Mouse (Mus musculus): ENCODE data around the gene Bsn. TPM values are rescaled to one million over a fixed set of nuclear protein-coding genes. Genes with fewer than 3 reads are reported as not detected.
"Not testable (repeated sequence)": the region's sequence is repeated elsewhere in the genome, so short reads cannot be mapped to it uniquely, and the experiment has no call there.

Bsn gene
- polyA plus RNA-seq, 1 experiment from 2014 or later: 2.5 TPM

DNA sequence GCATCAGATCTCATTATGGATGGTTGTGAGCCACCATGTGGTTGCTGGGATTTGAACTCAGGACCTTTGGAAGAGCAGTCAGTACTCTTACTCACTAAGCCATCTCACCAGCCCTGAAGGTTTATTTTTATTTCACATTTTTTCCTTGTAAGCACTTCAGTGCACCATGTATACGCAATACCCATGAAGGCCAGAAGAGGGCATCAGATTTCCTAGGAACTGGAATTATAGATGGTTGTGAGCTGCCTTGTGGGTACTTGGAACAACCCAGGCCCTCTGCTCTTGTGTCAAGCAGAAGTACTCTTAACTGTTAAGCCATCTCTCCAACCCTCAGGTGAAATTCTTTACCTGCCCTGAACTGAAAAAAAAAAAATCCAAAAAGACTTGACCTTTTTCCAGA, 54.0 kb downstream of the Bsn start:
- DNase-seq: no peak

DNA sequence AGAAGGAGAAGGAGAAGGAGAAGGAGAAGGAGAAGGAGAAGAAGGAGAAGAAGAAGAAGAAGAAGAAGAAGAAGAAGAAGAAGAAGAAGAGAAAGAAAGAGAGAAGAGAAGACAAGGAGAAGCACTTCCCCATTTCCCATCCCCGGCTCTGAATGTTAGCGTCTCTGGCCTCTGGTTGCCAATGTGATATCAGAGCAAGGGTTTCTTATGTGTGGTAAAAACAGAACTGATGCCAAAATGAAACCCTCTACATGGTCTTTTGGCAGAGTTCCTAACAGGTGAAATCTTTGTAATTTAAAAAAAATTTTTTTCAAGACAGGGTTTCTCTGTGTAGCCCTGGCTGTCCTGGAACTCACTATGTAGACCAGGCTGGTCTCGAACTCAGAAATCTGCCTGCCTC, 54.5 kb downstream of the Bsn start:
- not testable (repeated sequence) for H3K36me3 ChIP-seq; DNase-seq; H3K9ac ChIP-seq; H3K4me1 ChIP-seq (replicated peaks); H3K4me2 ChIP-seq; H3K4me3 ChIP-seq (replicated peaks); H3K9me3 ChIP-seq (replicated peaks); H3K27ac ChIP-seq; ATAC-seq (ENCODE audit: low read depth)
- H3K27me3 ChIP-seq: peaks cover 24% of the 10 kb centered on the region
- 59% methylated on average over 3 of the region's 3 CpGs for WGBS (ENCODE audit: insufficient replicate concordance)

More for the DNA sequence above, 54.0 kb downstream of the Bsn start:
- no peak overlapping the region for H3K9ac ChIP-seq
- WGBS (ENCODE audit: insufficient replicate concordance): 3% methylated on average over 1 of the region's 1 CpGs
- H3K4me2 ChIP-seq: no peak overlapping the region
- ATAC-seq (ENCODE audit: low read depth): no peak
- no peak overlapping the region for H3K4me3 ChIP-seq (replicated peaks)
- H3K36me3 ChIP-seq: no peaks in the 10 kb centered on the region
- H3K9me3 ChIP-seq (replicated peaks): no peaks in the 10 kb centered on the region
- no peaks in the 10 kb centered on the region for H3K4me1 ChIP-seq (replicated peaks)
- peaks cover 24% of the 10 kb centered on the region for H3K27me3 ChIP-seq
- H3K27ac ChIP-seq: no peak overlapping the region

DNA sequence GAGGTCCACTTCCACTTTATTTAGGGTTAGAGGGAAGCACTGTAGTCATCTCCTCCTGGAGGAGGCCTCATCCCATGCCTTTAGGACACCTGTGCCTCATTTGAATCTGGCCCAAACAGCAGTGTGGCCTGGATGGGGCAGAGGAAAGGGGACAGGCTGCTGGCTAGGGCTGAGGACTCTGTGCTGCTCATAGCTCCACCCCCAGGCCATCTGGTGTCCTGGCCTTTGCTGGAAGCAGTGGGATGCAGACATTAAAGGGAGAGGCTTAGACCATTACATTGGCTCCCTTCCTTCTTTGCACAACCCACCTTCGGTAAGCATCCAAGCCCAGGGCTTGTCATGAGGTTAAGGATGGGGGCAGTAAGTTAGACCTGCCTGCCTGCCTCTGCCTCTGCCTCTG, 56.7 kb downstream of the Bsn start:
- ATAC-seq (ENCODE audit: low read depth): no peak
- H3K36me3 ChIP-seq: no peaks in the 10 kb centered on the region
- H3K4me3 ChIP-seq (replicated peaks): no peak overlapping the region
- no peaks in the 10 kb centered on the region for H3K9me3 ChIP-seq (replicated peaks)
- no peak overlapping the region for H3K9ac ChIP-seq
- no peak overlapping the region for H3K4me2 ChIP-seq
- H3K4me1 ChIP-seq (replicated peaks): no peaks in the 10 kb centered on the region
- H3K27me3 ChIP-seq: peaks cover 23% of the 10 kb centered on the region
- H3K27ac ChIP-seq: no peak overlapping the region
- WGBS (ENCODE audit: insufficient replicate concordance): 45% methylated on average over 1 of the region's 1 CpGs
- DNase-seq: no peak

DNA sequence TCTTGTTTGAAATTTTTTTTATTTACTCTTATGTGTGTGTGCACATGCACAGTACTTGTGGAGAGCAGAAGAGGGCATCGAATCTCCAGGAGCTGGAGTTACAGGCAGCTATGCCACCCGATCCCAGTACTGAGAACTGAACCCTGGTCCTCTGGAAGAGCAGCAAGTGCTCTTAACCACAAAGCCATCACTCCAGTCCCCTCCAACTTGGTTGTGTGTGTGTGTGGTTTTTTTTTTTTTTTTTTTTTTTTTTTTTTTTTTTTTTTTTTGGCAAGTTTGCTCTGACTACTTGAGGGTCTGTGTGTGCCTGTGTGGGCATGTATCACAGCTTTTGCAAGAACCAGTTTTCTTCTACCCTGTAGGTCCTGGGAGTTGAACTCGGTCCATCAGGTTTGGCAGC, 57.8 kb downstream of the Bsn start:
- no peak overlapping the region for H3K27ac ChIP-seq
- H3K9ac ChIP-seq: no peak overlapping the region
- DNase-seq (no peak), ATAC-seq (ENCODE audit: low read depth) (no peak)
- H3K9me3 ChIP-seq (replicated peaks): no peaks in the 10 kb centered on the region
- 74% methylated on average over 3 of the region's 3 CpGs for WGBS (ENCODE audit: insufficient replicate concordance)
- H3K4me3 ChIP-seq (replicated peaks): no peak overlapping the region
- H3K4me1 ChIP-seq (replicated peaks): no peaks in the 10 kb centered on the region
- H3K27me3 ChIP-seq: peaks cover 22% of the 10 kb centered on the region
- no peak overlapping the region for H3K4me2 ChIP-seq
- no peaks in the 10 kb centered on the region for H3K36me3 ChIP-seq

DNA sequence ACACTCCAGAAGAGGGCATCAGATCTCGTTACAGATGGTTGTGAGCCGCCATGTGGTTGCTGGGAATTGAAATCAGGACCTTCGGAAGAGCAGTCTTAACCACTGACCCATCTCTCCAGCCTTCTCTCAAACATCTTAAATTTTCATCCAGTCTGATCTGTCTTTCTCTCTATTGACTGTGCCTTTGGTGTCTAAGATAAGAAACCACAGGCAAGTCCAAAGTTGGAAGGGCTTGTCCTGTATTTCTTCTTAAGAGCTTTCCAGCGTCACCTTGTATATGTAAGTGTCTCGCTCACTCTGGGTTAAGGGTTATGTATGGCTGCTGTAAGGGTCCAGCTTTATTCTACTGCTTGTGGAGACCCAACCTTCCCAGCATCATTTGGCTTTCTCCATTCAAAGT, 58.7 kb downstream of the Bsn start:
- Histone ChIP-seq H3K36me3 (no peaks in the 10 kb centered on the region), H3K4me3 (replicated peaks) (no peak overlapping the region), H3K27ac (no peak overlapping the region), H3K9ac (no peak overlapping the region), H3K27me3 (peaks cover 13% of the 10 kb centered on the region), H3K9me3 (replicated peaks) (no peaks in the 10 kb centered on the region), H3K4me2 (no peak overlapping the region), H3K4me1 (replicated peaks) (no peaks in the 10 kb centered on the region)
- WGBS (ENCODE audit: insufficient replicate concordance): 25% methylated on average over 5 of the region's 5 CpGs
- DNase-seq (no peak), ATAC-seq (ENCODE audit: low read depth) (no peak)

DNA sequence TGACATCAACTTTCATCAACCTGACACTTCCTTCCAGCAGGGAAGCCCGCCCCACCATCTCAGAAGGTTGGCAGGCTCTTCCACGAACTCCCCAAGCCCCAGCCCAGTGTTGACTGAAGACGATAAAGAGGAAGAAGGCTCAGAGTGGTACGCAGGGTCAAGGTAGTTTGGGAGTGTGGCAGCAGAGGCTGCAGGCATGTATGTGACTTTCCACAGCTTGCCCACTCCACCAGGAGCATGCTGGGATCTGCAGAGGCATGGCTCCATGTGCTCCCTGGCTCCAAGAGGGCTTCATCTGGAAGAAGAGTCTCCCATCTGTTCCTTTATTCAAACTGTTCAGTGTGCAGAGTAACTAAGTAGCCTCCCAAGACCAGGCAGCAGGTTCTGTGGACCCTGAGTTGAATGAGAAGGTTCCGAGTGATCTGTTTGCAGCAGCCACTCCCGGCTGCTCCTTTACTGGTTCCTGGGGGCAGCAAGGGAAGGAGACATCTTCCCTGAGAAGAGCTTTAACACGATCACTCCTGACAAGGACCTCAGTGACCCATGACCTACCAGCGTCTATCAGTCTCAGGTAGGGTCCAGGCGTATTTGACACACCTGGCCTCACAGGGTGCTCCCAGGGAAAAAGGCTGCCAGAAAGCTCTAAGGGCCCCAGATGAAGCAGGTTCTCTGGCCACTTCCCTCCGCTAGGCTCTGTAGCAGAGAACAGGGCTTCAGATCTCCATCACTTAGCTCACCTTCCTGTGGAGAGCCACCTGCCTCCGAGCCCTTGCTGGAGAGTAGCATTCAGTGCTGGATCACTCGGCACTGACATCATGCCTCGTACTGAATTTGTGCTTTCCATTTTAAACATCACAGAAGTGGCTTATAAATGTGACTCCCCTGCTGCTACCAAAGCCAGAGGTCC, 60.9 kb downstream of the Bsn start:
- H3K9ac ChIP-seq: no peak overlapping the region
- no peak overlapping the region for H3K27ac ChIP-seq
- DNase-seq (no peak), ATAC-seq (ENCODE audit: low read depth) (no peak)
- no peaks in the 10 kb centered on the region for H3K36me3 ChIP-seq
- peaks cover 12% of the 10 kb centered on the region for H3K27me3 ChIP-seq
- no peaks in the 10 kb centered on the region for H3K4me1 ChIP-seq (replicated peaks)
- no peak overlapping the region for H3K4me2 ChIP-seq
- no peaks in the 10 kb centered on the region for H3K9me3 ChIP-seq (replicated peaks)
- 56% methylated on average over 13 of the region's 13 CpGs for WGBS (ENCODE audit: insufficient replicate concordance)
- no peak overlapping the region for H3K4me3 ChIP-seq (replicated peaks)

DNA sequence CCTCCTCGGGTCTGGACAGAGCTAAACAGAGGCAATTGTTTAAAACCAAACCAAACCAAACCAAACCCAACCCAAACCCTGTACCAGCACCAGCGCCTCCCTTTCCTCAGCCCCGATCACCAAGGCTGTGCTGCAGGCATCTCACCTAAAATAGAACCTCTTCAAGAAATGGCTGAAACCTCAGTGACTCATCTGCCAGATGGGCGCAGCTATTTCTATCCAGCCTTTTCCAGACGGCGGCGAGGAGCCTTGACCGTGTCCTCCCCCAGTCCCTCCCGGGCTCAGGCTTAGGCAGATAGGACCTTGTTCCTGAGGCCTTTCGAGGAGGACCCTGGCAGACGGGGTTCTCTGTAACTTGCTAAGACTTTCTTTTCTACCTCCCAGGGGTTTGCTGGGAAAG, 61.9 kb downstream of the Bsn start:
- H3K4me1 ChIP-seq (replicated peaks): no peaks in the 10 kb centered on the region
- DNase-seq: no peak

DNA sequence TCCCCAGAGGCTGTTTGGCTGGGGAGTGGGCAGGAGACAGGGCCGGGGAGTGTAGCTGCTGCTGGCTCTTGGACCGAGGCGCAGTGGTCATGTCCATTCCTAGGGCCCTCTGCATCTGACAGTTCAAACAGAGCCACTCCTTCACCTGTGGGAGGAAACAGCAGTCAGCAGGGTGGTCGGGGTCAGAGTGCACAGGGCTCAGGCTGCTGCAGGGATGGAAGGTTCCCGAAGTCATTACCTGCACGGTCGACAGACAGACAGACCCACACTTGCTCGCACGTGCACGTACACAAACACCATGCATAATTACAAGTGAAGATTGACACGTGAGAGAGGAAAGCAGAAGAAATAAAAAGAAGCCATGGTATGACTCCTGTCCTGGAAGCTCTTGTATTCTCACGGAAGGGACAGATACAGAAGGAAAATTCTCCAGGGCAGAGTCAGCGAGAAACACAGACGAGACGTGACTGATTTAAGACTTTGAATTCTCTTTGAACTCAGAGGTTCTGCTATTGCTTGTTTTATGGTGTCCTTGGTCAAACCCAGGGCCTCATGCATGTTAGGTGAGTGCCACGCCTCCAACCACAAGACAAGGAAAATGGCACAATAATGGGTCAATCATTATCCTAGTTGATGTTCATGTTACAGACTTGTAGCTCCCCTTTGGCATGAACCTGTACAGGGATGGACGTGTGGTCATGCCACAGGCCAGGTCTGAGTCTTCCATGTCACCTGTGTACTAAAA, 63.6 kb downstream of the Bsn start:
- DNase-seq (no peak), ATAC-seq (ENCODE audit: low read depth) (no peak)
- H3K4me3 ChIP-seq (replicated peaks): no peak overlapping the region
- H3K4me2 ChIP-seq: no peak overlapping the region
- no peaks in the 10 kb centered on the region for H3K4me1 ChIP-seq (replicated peaks)
- H3K27me3 ChIP-seq: peaks cover 12% of the 10 kb centered on the region
- no peaks in the 10 kb centered on the region for H3K36me3 ChIP-seq
- no peak overlapping the region for H3K9ac ChIP-seq
- H3K27ac ChIP-seq: no peak overlapping the region
- WGBS (ENCODE audit: insufficient replicate concordance): 69% methylated on average over 17 of the region's 17 CpGs
- no peaks in the 10 kb centered on the region for H3K9me3 ChIP-seq (replicated peaks)

More for the DNA sequence above, 61.9 kb downstream of the Bsn start:
- no peak overlapping the region for H3K9ac ChIP-seq
- peaks cover 12% of the 10 kb centered on the region for H3K27me3 ChIP-seq
- no peak overlapping the region for H3K27ac ChIP-seq
- H3K9me3 ChIP-seq (replicated peaks): no peaks in the 10 kb centered on the region
- no peak for ATAC-seq (ENCODE audit: low read depth)
- no peak overlapping the region for H3K4me2 ChIP-seq
- H3K4me3 ChIP-seq (replicated peaks): no peak overlapping the region
- WGBS (ENCODE audit: insufficient replicate concordance): 72% methylated on average over 11 of the region's 11 CpGs
- H3K36me3 ChIP-seq: no peaks in the 10 kb centered on the region

DNA sequence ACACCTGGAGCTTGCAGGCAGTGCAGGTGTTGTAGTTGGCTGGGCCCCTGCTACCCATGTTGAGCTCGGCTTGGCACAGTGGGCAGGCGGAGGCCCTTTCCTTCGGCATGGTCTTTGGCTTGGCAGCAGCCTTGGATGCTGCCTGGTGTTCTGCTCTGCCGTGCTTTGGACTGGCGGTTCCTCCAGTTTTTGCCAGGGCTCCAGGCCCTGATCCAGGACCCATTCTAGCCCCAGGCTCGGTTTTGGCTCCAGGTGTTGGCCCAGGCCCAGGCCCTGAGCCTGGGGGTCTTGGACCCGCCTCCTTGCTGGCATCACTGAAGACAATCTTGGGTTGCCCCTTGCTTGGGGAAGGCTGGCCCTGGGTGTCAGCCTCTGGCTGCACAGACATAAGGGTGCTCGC, 64.5 kb downstream of the Bsn start:
- H3K4me2 ChIP-seq: no peak overlapping the region
- no peak overlapping the region for H3K4me3 ChIP-seq (replicated peaks)
- WGBS (ENCODE audit: insufficient replicate concordance): 72% methylated on average over 8 of the region's 8 CpGs
- H3K4me1 ChIP-seq (replicated peaks): peaks cover 7% of the 10 kb centered on the region
- H3K36me3 ChIP-seq: no peaks in the 10 kb centered on the region
- H3K27ac ChIP-seq: no peak overlapping the region
- DNase-seq (no peak), ATAC-seq (ENCODE audit: low read depth) (no peak)
- no peak overlapping the region for H3K9ac ChIP-seq
- peaks cover 12% of the 10 kb centered on the region for H3K27me3 ChIP-seq
- H3K9me3 ChIP-seq (replicated peaks): no peaks in the 10 kb centered on the region

DNA sequence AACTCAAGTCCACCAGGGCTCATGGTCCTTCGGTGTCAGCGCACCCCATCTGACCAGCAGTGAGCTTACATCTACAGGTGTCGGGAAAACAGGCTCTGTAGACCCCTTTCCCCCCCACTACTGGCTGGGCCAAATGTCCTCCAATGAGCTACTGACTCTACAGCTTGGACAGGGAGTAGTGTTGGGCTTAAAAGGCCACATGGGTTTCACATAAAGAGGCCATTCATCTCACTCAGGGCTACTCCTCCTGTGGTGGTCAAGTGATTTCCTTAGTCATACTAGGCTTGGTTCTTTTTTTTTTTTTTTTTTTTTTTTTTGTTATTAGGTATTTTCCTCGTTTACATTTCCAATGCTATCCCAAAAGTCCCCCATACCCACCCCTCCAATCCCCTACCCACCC, 66.3 kb downstream of the Bsn start:
- Histone ChIP-seq H3K9me3 (replicated peaks) (no peaks in the 10 kb centered on the region), H3K27me3 (peaks cover 12% of the 10 kb centered on the region), H3K27ac (no peak overlapping the region), H3K4me3 (replicated peaks) (no peak overlapping the region), H3K4me2 (no peak overlapping the region), H3K9ac (no peak overlapping the region), H3K4me1 (replicated peaks) (peaks cover 24% of the 10 kb centered on the region), H3K36me3 (no peaks in the 10 kb centered on the region)
- WGBS (ENCODE audit: insufficient replicate concordance): 59% methylated on average over 4 of the region's 4 CpGs
- DNase-seq (no peak), ATAC-seq (ENCODE audit: low read depth) (no peak)

DNA sequence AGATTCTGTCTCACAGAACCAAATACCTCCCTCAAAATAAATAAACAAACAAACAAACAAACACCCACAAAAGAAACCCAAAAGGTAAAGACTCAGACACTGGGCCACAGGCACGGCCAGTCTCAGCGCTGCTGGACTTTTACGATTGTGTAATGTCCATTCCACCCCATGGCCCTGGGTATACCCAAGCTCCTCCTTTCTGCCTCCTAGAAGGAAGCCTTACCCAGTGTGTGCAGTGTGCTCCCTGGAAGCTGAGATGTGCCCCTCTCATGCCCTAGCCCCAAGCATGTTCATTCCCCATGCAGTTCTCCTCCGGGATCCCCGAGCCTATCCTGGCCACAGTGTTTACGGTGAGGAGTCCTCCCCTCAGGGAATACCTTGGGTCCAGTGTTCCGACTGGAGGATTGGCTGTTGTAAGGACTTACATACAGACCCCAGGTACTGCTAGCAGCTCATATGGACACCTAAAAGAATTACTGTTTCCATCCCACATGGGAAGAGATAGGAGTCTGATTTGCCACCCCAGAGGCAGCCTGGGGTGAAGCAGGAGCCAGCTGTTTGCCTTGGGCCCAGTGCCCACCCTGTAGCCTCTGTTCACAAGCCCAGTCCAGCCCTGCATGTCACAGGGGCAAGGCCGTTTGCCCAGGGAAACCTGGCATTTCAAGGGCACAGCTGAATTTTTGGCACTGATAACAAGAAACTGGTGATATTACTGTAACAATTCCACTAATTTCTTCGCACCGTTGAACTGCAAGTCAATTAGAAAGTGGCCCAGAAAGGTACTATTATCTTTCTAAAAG, 68.8 kb downstream of the Bsn start:
- DNase-seq (no peak), ATAC-seq (ENCODE audit: low read depth) (no peak)
- Histone ChIP-seq H3K27me3 (no peaks in the 10 kb centered on the region; the same call in 1 of the 2 replicates), H3K4me1 (replicated peaks) (peaks cover 24% of the 10 kb centered on the region), H3K9me3 (replicated peaks) (no peaks in the 10 kb centered on the region), H3K27ac (no peak overlapping the region), H3K4me3 (replicated peaks) (no peak overlapping the region), H3K9ac (no peak overlapping the region), H3K36me3 (no peaks in the 10 kb centered on the region), H3K4me2 (no peak overlapping the region)
- WGBS (ENCODE audit: insufficient replicate concordance): 79% methylated on average over 10 of the region's 10 CpGs

Data from liver, embryonic 13.5 days (tissue).